Comparison of ENCODE assay signal across 15 mouse cellular contexts in the genomic region with DNA sequence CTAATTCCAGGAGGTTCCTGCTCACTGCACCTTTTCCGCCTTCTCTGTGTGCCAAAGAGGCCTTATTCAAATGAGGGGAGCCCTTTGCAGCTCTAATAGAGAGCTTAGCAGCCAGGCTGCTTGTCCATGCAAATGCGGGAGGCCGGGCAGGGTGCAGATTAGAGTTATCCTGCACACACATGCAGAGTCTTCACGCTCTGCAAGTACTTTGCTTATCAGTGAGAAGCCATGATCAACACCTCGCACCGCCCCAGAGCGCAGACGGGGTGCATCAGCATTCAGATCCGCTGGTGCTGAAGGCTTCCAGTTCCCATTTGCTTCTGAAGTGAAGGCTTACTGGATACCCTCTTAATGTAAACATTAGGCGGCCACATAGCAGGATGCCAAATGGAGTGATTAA.
DNase-seq lines count a peak whose midpoint lies in the region; ATAC-seq and TF ChIP-seq lines count a peak whose summit lies in the region.
"Had no signal": no experiment of that assay in that cellular context is flagged by ENCODE, and none has a peak within 500 bp of the region (broad histone marks: within the 10 kb centered on the region; RNA-seq: fewer than 3 reads in every experiment).

No protein-coding gene starts in this region.

- H3K36me3 ChIP-seq in lung, embryonic 14.5 days (ENCODE audit: insufficient read depth) = no peaks in the 10 kb centered on the region
- no peaks in the 10 kb centered on the region for H3K36me3 ChIP-seq in midbrain, embryonic 11.5 days (ENCODE audit: control insufficient read depth, insufficient read depth, low read length)
- H3K36me3 ChIP-seq: embryonic facial prominence, embryonic 15.5 days; limb, embryonic 13.5 days had no signal

- H3K4me2 ChIP-seq in lung, embryonic 14.5 days = no peak overlapping the region
- H3K4me2 ChIP-seq in midbrain, embryonic 11.5 days = peak overlapping the region; percentile 21; the same call in 1 of the 2 replicates
- H3K4me2 ChIP-seq: embryonic facial prominence, embryonic 15.5 days; limb, embryonic 13.5 days had no signal

- WGBS in lung, embryonic 14.5 days = 8% methylated on average over 10 of the region's 10 CpGs
- 7% methylated on average over 10 of the region's 10 CpGs for WGBS in midbrain, embryonic 11.5 days

- no peak overlapping the region for H3K27ac ChIP-seq in lung, embryonic 14.5 days (ENCODE audit: low read depth)
- no peak overlapping the region for H3K27ac ChIP-seq in midbrain, embryonic 11.5 days (ENCODE audit: low read depth, low read length)
- H3K27ac ChIP-seq: embryonic facial prominence, embryonic 15.5 days; limb, embryonic 13.5 days had no signal

- intact Hi-C loops in heart, postnatal 25 days (cut with DNase I) = no loop called here
- intact Hi-C loops in gastrocnemius, postnatal 14 days (cut with DNase I; ENCODE audit: low total_unique reads) = no loop called here

- H3K9ac ChIP-seq in lung, embryonic 14.5 days = no peak overlapping the region
- no peak overlapping the region for H3K9ac ChIP-seq in midbrain, embryonic 11.5 days (ENCODE audit: low read length)
- H3K9ac ChIP-seq: embryonic facial prominence, embryonic 15.5 days; limb, embryonic 13.5 days had no signal

- ATAC-seq in lung, embryonic 14.5 days (ENCODE audit: insufficient read depth) = no peak
- ATAC-seq in midbrain, embryonic 11.5 days (ENCODE audit: low FRiP score) = peak; percentile 87
- ATAC-seq in CD4-positive, CD25-positive, alpha-beta regulatory T cell, adult 4 months = no peak

- TF ChIP-seq CTCF in lung, embryonic 14.5 days (IDR thresholded peaks at IDR 0.05; ENCODE audit: low read depth) = no peak

- no peaks in the 10 kb centered on the region for H3K4me1 ChIP-seq in lung, embryonic 14.5 days (ENCODE audit: insufficient read depth)
- H3K4me1 ChIP-seq in midbrain, embryonic 11.5 days (ENCODE audit: control insufficient read depth, insufficient read depth, low read length) = peaks cover 15% of the 10 kb centered on the region
- H3K4me1 ChIP-seq: embryonic facial prominence, embryonic 15.5 days; limb, embryonic 13.5 days had no signal

- H3K9me3 ChIP-seq in lung, embryonic 14.5 days (ENCODE audit: low read depth, low read length) = no peaks in the 10 kb centered on the region
- H3K9me3 ChIP-seq in midbrain, embryonic 11.5 days (ENCODE audit: control insufficient read depth, low read length) = no peaks in the 10 kb centered on the region
- H3K9me3 ChIP-seq: embryonic facial prominence, embryonic 15.5 days; limb, embryonic 13.5 days had no signal

- DNase-seq in heart, adult 11 months = peak; percentile 53
- DNase-seq in heart, postnatal 25 days (ENCODE audit: low spot score) = no peak
- DNase-seq in lung, embryonic 14.5 days = peak; percentile 3
- DNase-seq in lung, postnatal 4 days = no peak
- peak; percentile 90 for DNase-seq in midbrain, embryonic 11.5 days (ENCODE audit: low spot score, missing footprints)
- DNase-seq in gastrocnemius, postnatal 14 days = no peak
- no peak for DNase-seq in adrenal gland, adult (ENCODE audit: inconsistent age in 2 of 2, low spot score in 1 of 2)
- DNase-seq: adrenal gland, adult 2 months; cerebellum, postnatal 10 days; heart, postnatal 14 days; kidney, adult 11 months; layer of hippocampus, postnatal 36 days had no signal

- no peak overlapping the region for H3K4me3 ChIP-seq in lung, embryonic 14.5 days (ENCODE audit: low read depth, low read length)
- no peak overlapping the region for H3K4me3 ChIP-seq in midbrain, embryonic 11.5 days (ENCODE audit: low read depth, low read length)
- H3K4me3 ChIP-seq: embryonic facial prominence, embryonic 15.5 days; limb, embryonic 13.5 days had no signal

- no peaks in the 10 kb centered on the region for H3K27me3 ChIP-seq in lung, embryonic 14.5 days (ENCODE audit: insufficient read depth, low read length)
- H3K27me3 ChIP-seq in midbrain, embryonic 11.5 days (ENCODE audit: control insufficient read depth, insufficient read depth, low read length) = no peaks in the 10 kb centered on the region

Comparison
In these comparisons a context has a peak if more than half of its experiments do, and no peak if none do; other contexts are left out.
1. DNase-seq: peak in heart, adult 11 months (single experiment), lung, embryonic 14.5 days (single experiment) and midbrain, embryonic 11.5 days (single experiment); none in heart, postnatal 25 days (single experiment), lung, postnatal 4 days (0 of 2), gastrocnemius, postnatal 14 days (single experiment) and adrenal gland, adult (0 of 2).